Mouse (Mus musculus) erythroid progenitor cell, adult 5-6 weeks (primary cell): ENCODE results near the gene Sec16a. TPM values are rescaled to one million over a fixed set of nuclear protein-coding genes. Genes with fewer than 3 reads are reported as not detected.

Experiments used
- ATAC-seq: replicated peaks from 2 replicates; pipeline ENCODE4 v1.8.0; 2016; ENCODE audit warnings: moderate number of reproducible peaks, mild to moderate bottlenecking, moderate TSS enrichment, inconsistent platforms; ENCODE audit not compliant: poor library complexity, low FRiP score, severe bottlenecking
- total RNA-seq, 2 experiments: library from RNA; stranded (forward) in 1 of 2; stranded (reverse) in 1 of 2; fragments of 150-400 nt in 1 of 2; fragments of 186-747, 209-891 nt in 1 of 2; gene quantifications; 2 replicates each; pipeline versions ENCODE4 v1.2.3 to v1.2.4; 2015 to 2017; ENCODE audit warnings: low replicate concordance in 2 of 2

Sec16a gene
- total RNA-seq, 2 experiments from 2014 or later, result 7.3 to 13.0 TPM

GRCm38 (mm10) chr2:26475505-26476430 lies 30.8 kb upstream of the Sec16a start:
- no peak for ATAC-seq

- ATAC-seq, result no peak
Observed at GRCm38 (mm10) chr2:26474789-26475504, 29.9 kb upstream of the Sec16a start.

- ATAC-seq, result no peak
Observed at GRCm38 (mm10) chr2:26472312-26473090, 27.5 kb upstream of the Sec16a start.

- ATAC-seq, result no peak
Observed at GRCm38 (mm10) chr2:26471652-26472285, 26.8 kb upstream of the Sec16a start.

GRCm38 (mm10) chr2:26470967-26471366 lies 26.0 kb upstream of the Sec16a start:
- no peak for ATAC-seq

GRCm38 (mm10) chr2:26468376-26468775 lies 23.4 kb upstream of the Sec16a start:
- ATAC-seq, result no peak

GRCm38 (mm10) chr2:26463412-26463811 lies 18.4 kb upstream of the Sec16a start:
- ATAC-seq, result no peak

GRCm38 (mm10) chr2:26462980-26463379 lies 18.0 kb upstream of the Sec16a start:
- no peak for ATAC-seq

GRCm38 (mm10) chr2:26461667-26462066 lies 16.7 kb upstream of the Sec16a start:
- ATAC-seq, result no peak

GRCm38 (mm10) chr2:26460837-26461236 lies 15.8 kb upstream of the Sec16a start:
- ATAC-seq, result no peak

GRCm38 (mm10) chr2:26460097-26460646 lies 15.2 kb upstream of the Sec16a start:
- no peak for ATAC-seq

- ATAC-seq, result no peak
Observed at GRCm38 (mm10) chr2:26459478-26459877, 14.5 kb upstream of the Sec16a start.

- no peak for ATAC-seq
Observed at GRCm38 (mm10) chr2:26458402-26459124, 13.5 kb upstream of the Sec16a start.

- no peak for ATAC-seq
Observed at GRCm38 (mm10) chr2:26449121-26450060, 4.4 kb upstream of the Sec16a start.

- ATAC-seq, result no peak
Observed at GRCm38 (mm10) chr2:26447451-26447850, 2.4 kb upstream of the Sec16a start.

- ATAC-seq, result no peak
Observed at GRCm38 (mm10) chr2:26446671-26447070, 1.7 kb upstream of the Sec16a start.

- peak; percentile 74 for ATAC-seq
Observed at GRCm38 (mm10) chr2:26445666-26446445, 840 bp upstream of the Sec16a start.
